Mouse (Mus musculus): ENCODE data around the gene Xbp1.
"Not testable (repeated sequence)": the region's sequence is repeated elsewhere in the genome, so short reads cannot be mapped to it uniquely, and the experiment has no call there.

Xbp1 gene

GRCm38 (mm10) chr11:5520412-5521265 lies at the start of gene Xbp1:
Gene Xbp1, plus strand, starts transcription at chr11:5520659.
- peak; percentile 99 for DNase-seq (ENCODE audit: low spot score in 2 of 2)

- peak; percentile 82 to 85 for DNase-seq (ENCODE audit: low spot score in 2 of 2)
These were observed 46.3 kb upstream of the Xbp1 start for GRCm38 (mm10) chr11:5474130-5474529.

DNA sequence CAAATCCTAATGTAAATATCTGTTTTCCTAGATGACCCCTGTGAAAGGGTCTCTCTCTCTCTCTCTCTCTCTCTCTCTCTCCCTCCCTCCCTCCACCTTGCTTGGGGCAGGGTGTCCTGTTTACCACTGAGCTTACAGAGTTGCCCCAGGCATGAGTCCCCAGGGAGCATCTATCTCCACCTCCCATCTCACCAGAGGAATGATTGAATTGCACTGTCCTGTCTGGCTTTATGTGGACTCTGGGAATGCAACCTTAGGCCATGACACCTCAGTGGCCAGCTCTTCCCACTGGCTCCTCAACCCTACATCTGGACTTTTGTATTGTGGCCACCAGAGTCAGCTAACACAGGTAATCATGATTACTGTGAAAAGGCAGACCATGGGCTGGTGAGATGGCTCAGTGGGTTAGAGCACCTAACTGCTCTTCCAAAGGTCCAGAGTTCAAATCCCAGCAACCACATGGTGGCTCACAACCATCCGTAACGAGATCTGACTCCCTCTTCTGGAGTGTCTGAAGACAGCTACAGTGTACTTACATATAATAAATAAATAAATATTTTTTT lies 44.8 kb upstream of the Xbp1 start:
- DNase-seq (ENCODE audit: low spot score in 2 of 2) = not testable (repeated sequence)

DNA sequence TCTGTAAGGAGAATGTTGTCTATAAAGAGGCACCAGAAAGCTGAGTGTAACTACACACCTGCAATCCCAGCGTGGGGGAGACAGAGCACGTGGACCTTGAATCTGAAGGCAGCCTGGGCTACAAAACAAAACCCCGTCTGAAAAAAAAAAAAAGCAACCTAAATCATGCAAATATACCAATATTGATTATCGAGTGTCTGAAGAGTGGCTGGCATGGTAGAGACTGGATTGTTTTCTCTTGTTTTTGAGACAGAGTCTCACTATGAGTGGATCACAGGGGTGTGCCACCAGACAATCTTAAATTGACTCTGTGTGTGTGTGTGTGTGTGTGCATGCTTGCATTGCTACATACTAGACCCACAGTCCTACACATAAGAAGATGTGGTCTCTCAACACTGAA lies 43.7 kb upstream of the Xbp1 start:
- DNase-seq (ENCODE audit: low spot score in 2 of 2) = no peak

GRCm38 (mm10) chr11:5478193-5478592 lies 42.3 kb upstream of the Xbp1 start:
- no peak for DNase-seq (ENCODE audit: low spot score in 2 of 2)

DNA sequence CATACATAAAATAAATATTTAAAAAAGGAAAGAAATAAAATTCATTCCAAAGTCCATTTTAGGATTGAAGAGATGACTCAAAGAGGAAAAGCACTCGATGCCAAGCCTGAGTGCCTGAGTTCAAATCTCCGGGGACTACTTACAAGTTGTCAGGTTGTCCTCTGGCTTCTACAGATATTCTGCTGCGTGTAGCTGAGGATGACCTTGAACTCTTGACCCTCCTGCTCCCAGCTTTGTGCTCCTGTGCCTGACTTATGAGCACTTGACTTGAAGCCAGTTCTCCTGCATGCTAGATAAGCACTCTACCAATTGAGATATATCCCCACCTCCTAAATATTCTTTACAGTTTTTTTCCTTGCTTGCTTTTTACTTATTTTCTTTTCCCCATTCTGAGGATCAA lies 41.6 kb upstream of the Xbp1 start:
- DNase-seq (ENCODE audit: low spot score in 2 of 2) = no peak

DNA sequence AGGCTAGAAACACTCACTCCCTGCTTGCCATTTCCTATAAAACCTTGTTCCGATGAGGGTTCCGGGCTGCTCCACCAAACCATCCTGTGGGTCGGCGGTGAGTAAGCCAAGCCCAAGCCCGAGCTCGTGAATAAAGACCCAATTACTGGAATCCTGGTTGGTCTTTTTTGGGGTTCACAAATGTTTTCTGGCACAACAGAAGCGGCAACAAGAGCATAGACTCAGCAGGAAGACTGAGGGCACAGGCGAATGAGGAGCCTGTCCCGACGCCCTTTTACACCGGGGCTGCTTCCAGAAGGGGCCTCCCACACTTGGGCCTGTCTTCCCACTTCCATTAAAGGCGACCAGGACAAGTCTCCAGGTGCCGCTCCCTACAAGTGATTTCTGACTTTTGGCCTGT lies 37.9 kb upstream of the Xbp1 start:
- no peak for DNase-seq (ENCODE audit: low spot score in 2 of 2)

DNA sequence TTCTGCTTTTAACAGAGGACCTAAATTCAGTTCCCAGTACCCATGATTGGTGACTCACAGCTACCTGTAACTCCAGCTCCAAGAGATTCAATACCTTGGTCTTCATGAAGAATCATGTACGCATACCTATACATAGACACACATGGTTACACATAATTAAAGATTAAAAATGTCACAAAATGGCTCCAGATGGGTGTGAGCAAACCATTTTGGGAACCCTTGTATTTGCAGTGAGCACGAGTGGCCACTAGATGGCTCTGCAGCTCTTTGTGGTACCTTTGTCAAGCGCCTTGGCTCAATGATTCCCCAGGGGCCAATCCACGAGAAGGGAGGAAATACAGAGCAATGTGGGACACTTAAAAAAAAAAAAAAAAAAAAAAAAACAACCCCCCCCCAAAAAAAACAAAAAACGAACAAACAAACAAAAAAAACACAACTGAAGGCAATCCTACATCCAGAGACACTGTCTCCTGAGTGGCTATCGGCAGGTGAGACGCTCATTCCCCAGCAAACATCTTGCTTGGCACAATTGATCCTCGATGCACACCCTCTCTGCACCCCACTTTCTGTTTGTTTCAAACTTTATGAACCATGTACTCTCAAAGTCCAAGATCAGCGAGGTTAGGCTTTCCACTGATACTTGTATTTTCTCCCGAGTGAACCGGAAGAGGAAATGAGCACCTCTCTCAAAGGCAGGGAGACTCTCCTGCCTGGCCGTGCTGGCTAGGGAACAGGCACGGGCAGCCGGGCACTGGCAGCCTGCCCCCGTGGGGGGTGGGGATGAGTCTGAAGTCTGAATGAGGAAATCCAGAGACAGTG lies 35.1 kb upstream of the Xbp1 start:
- peak; percentile 88 to 89 for DNase-seq (ENCODE audit: low spot score in 2 of 2)

GRCm38 (mm10) chr11:5489433-5489832 lies 31.0 kb upstream of the Xbp1 start:
- not testable (repeated sequence) for DNase-seq (ENCODE audit: low spot score in 2 of 2)

- no peak for DNase-seq (ENCODE audit: low spot score in 2 of 2)
These were observed 29.3 kb upstream of the Xbp1 start for GRCm38 (mm10) chr11:5490989-5491656.

DNA sequence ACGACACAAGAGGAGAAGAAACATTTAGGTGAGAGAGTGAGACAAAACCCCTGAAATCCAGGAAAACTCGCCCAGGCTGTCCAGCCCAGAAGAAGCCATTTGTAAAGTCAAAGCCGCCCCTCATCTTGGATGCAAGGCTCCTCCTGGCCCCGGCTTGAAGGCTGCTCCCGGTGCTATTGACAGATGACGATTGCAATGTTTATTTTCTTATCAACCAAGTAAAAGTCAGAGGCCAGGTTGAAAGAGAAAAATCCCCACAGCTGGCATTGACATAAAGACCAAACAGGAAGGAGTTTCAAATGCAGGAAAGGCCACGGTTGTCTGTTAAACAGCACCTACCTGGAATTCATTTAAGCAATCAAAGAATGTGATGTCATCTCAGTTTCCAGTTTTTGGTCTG lies 28.5 kb upstream of the Xbp1 start:
- no peak for DNase-seq (ENCODE audit: low spot score in 2 of 2)

- DNase-seq (ENCODE audit: low spot score in 2 of 2) = no peak
These were observed 26.6 kb upstream of the Xbp1 start for GRCm38 (mm10) chr11:5493869-5494268.

DNA sequence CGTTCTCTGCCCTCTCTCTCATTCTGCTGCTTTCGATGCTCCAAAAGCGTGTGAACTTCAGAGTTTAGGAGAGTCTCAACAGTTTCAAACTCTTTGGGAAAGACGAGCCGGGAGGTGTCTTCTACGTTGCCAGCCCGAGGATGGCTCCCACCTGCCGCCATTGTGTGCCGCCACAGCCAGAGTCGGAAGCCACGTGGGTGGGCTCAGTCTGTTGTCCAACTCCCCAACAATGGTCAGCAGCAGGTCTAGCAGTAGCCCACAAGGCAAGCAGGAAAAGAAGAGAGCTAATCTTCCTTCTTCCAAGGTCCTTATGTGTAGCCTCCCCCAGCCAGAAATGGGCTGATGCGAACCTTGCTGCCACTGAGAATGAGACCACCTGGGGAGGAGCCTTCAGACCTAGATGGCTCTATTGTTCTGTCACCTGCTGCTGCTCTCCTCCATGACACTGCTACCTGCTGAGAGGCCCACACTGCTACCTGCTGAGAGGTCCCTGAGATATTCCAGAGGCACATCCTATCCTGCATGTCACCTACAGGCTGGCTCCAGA lies 25.1 kb upstream of the Xbp1 start:
- no peak for DNase-seq (ENCODE audit: low spot score in 2 of 2)

GRCm38 (mm10) chr11:5495906-5496305 lies 24.6 kb upstream of the Xbp1 start:
- DNase-seq (ENCODE audit: low spot score in 2 of 2) = no peak

GRCm38 (mm10) chr11:5496559-5497248 lies 23.8 kb upstream of the Xbp1 start:
- DNase-seq (ENCODE audit: low spot score in 2 of 2) = no peak

- DNase-seq (ENCODE audit: low spot score in 2 of 2) = no peak
These were observed 22.0 kb upstream of the Xbp1 start for GRCm38 (mm10) chr11:5498422-5498821.

DNA sequence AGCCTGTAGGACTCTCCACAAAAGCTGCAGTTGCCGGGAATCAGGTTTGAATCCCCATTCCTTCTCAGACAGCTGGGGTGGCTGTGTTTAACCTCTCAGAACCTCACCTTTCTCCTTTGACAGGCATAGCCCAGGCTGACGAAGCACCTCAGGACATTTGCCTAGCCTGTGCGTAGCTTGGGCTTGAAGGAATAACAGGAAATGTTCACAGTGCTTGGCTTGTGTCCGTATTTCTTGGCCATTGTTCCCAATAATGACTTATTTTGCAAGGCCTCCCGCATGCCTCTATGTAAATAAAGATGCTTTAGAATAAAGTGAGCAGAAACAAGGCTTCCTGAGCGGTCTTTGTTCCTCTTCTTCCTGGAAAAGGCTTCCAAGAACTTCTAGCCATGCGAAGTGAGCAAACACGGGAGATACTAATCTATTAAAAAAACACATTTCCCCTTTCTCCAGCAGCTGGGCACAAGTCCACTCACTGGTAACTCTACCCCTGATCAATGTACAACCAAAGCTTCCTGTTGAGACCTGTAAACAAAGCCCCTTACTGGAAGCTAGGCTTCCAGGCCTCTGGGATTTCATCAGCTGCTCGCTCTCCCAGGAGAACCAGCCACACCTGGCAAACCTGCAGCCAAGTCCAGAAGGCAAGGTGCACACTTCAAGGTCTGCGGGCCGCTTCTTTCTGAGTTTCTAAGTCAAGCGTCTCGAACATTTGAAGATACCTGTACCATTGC lies 21.4 kb upstream of the Xbp1 start:
- no peak for DNase-seq (ENCODE audit: low spot score in 2 of 2)

DNA sequence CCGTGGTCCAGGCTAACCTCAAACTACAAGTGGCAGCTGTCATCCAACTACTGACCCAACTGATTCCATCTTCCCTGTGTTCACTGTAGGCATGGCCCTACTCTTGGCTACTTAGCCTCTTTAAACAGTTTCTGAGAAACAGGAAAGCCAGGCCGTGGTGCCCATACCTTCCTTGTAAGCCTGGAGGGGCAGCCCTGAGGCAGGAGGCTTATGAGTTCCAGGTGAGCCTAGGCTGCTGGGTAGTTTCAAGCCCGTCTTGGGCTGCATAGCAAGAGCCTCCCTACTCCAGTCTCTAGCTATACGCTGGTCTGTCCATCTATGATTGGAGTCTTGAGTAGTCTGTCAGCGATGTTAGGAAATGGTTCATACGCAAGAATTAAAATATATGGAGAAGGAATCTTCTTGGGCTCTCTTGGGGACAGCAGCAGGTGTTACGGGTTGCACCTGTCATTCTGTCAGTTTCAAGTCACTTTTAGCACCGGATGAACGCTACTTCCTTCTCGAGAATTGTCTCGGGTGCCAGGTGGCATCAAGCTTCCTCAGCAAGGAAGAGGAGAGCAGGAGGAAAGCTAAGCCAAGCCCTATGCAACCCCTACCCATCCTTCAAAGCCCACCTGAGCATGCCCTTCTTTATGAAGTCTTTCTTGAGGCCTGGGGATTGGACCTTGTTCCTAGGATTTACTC lies 20.4 kb upstream of the Xbp1 start:
- DNase-seq (ENCODE audit: low spot score in 2 of 2) = no peak

DNA sequence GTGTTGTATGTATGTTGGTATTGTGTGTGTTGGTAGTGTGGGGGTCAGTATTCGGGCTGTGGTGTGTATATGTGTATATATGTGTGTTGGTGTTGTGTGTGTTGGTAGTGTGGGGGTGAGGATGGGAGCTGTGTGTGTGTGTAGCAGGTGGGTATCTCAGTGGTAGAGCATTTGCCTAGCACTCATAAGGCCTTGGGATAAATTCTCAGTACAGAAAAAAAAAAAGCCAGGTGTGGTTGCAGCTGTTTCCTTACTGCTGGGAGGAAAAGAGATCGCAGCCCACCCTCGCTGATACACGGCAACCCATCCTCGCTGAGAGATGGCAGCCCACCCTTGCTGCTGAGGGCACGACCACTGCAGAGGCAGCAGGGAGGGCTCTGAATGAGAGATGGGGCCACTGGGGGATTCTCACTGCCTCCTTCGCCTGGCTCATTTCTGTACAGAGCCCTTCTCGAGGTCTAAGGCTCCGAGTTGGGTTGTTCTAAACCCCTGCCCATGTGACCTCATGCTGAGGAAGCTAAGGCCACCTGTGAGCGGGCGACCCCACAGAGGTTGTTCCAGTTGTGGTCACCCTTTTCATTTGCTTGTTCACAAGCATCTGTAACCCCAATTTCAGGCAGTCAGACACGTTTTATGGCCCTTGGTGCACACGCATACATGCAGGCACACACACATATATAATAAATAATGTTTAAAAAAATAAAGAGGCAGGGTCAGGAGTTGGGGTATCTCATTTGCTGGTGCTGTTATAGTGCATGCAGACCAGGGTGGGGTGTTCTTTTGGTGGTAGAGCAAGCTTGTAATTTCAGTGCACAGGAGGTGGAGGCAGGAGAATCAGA lies 19.3 kb upstream of the Xbp1 start:
- no peak for DNase-seq (ENCODE audit: low spot score in 2 of 2)

Data from right cerebral cortex, adult 2 months (tissue).